Mouse (Mus musculus) G1E (cell line): ENCODE measurements at regions not wholly inside any gene's neighbourhood (a gene's known extent, or its start where the extent isn't known, plus 50 kb on each side); places are given as distances from the start of the nearest gene placed in this dataset.
"Not testable (repeated sequence)": the region's sequence is repeated elsewhere in the genome, so short reads cannot be mapped to it uniquely, and the experiment has no call there.

Experiments
- ATAC-seq: 2 replicates; pipeline ENCODE4 v1.8.0; 2016; ENCODE audit warnings: mild to moderate bottlenecking; ENCODE audit not compliant: insufficient number of reproducible peaks, poor library complexity, low FRiP score, severe bottlenecking; ENCODE audit errors: extremely low read depth
- DNase-seq: peaks from one replicate; pipeline ENCODE4 v3.0.0; 2012; ENCODE audit warnings: low spot score
- H3K27me3 ChIP-seq: 2 replicates; pipeline ENCODE4 v1.6.1; 2012; ENCODE audit warnings: mild to moderate bottlenecking, low read length, inconsistent platforms; ENCODE audit not compliant: insufficient read depth
- H3K36me3 ChIP-seq: replicated peaks from 2 replicates; pipeline ENCODE3; 2012; ENCODE audit warnings: mild to moderate bottlenecking, inconsistent platforms
- H3K4me1 ChIP-seq: 2 replicates; pipeline ENCODE4 v1.6.1; 2012; ENCODE audit warnings: low read depth, low read length, inconsistent platforms, mixed read lengths; ENCODE audit not compliant: insufficient read depth
- H3K4me3 ChIP-seq: 2 replicates; pipeline ENCODE4 v1.5.1; 2012; ENCODE audit warnings: low read depth, mild to moderate bottlenecking, inconsistent platforms, low read length, moderate library complexity, mixed read lengths
- H3K9me3 ChIP-seq: replicated peaks from 2 replicates; pipeline ENCODE4 v1.6.1; 2012; ENCODE audit warnings: inconsistent platforms

- not testable (repeated sequence) for H3K27me3 ChIP-seq, H3K4me1 ChIP-seq, H3K4me3 ChIP-seq, H3K36me3 ChIP-seq, DNase-seq, H3K9me3 ChIP-seq
- ATAC-seq, result peak; percentile 99
Measured at GRCm38 (mm10) chrX:33416321-33416720, 103.1 kb downstream of the Btbd35f12 start.
